In the genomic region with DNA sequence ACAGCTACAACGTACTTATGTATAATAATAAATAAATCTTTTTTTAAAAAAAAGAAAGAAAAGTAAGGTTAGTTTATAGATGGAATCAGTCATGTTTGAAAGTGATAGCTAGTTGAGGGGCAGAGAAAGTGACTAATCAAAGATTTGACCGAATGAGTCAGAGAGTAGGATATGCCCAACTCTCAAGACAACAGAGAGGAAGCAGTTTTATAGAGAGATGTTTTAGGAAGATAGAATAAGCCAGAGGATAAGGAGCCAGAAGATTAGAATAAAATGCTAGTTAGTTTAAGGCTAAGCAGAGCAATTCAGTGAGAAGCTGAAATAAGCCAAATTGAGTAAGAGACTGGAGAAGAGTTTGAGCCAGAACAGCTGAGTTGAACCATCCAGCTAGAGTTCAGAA, we compare ENCODE assay signal across 51 mouse cellular contexts. TPM values are rescaled to one million over a fixed set of nuclear protein-coding genes. Genes with fewer than 3 reads are reported as not detected.
"Had no signal": no experiment of that assay in that cellular context is flagged by ENCODE, and none has a peak within 500 bp of the region (broad histone marks: within the 10 kb centered on the region; RNA-seq: fewer than 3 reads in every experiment).

No protein-coding gene starts in this region.

- H3K27ac ChIP-seq: heart, embryonic 13.5 days; heart, embryonic 15.5 days; hindbrain, embryonic 10.5 days; hindbrain, embryonic 12.5 days; hindbrain, embryonic 13.5 days; hindbrain, embryonic 14.5 days; hindbrain, embryonic 15.5 days; hindbrain, postnatal 0 days; intestine, embryonic 15.5 days; kidney, embryonic 15.5 days; kidney, postnatal 0 days; layer of hippocampus, adult 2 months; left cerebral cortex, adult 2 months had no signal

- H3K27me3 ChIP-seq: heart, embryonic 12.5 days; heart, embryonic 13.5 days; heart, embryonic 15.5 days; hindbrain, embryonic 12.5 days; hindbrain, embryonic 13.5 days; hindbrain, embryonic 15.5 days; intestine, embryonic 15.5 days; kidney, embryonic 15.5 days had no signal

- H3K4me1 ChIP-seq: hindbrain, embryonic 12.5 days; hindbrain, embryonic 15.5 days had no signal

- DNase-seq: heart, postnatal 10 days; heart, postnatal 14 days; heart, postnatal 36 days; heart, postnatal 4 days; kidney, adult 11 months; kidney, adult 18-20 months; kidney, adult 2 months; kidney, adult 8-10 months; kidney, adult 9 months; kidney, postnatal 10 days; kidney, postnatal 14 days; kidney, postnatal 25 days; kidney, postnatal 36 days; kidney, postnatal 4 days; layer of hippocampus, adult 9-11 months; layer of hippocampus, postnatal 36 days had no signal

- H3K9me3 ChIP-seq: heart, embryonic 12.5 days; heart, embryonic 13.5 days; heart, embryonic 15.5 days; hindbrain, embryonic 10.5 days; hindbrain, embryonic 12.5 days; hindbrain, embryonic 13.5 days; hindbrain, embryonic 15.5 days; intestine, embryonic 15.5 days; kidney, embryonic 15.5 days had no signal

- H3K4me2 ChIP-seq: heart, embryonic 11.5 days; heart, embryonic 12.5 days; heart, embryonic 13.5 days; heart, embryonic 15.5 days; hindbrain, embryonic 12.5 days; hindbrain, embryonic 13.5 days; hindbrain, embryonic 14.5 days; hindbrain, embryonic 15.5 days; intestine, embryonic 15.5 days; kidney, embryonic 15.5 days had no signal

- ATAC-seq: hindbrain, embryonic 16.5 days; hindbrain, postnatal 0 days; inflammation-experienced regulatory T-cells, adult 6 months; intestine, embryonic 15.5 days; intestine, embryonic 16.5 days; intestine, postnatal 0 days had no signal

- H3K9ac ChIP-seq: heart, embryonic 12.5 days; heart, embryonic 13.5 days; heart, embryonic 15.5 days; hindbrain, embryonic 12.5 days; hindbrain, embryonic 13.5 days; hindbrain, embryonic 14.5 days; hindbrain, embryonic 15.5 days; intestine, embryonic 15.5 days; kidney, embryonic 15.5 days had no signal

- H3K4me3 ChIP-seq: heart, embryonic 12.5 days; heart, embryonic 13.5 days; heart, embryonic 15.5 days; hindbrain, embryonic 10.5 days; hindbrain, embryonic 12.5 days; hindbrain, embryonic 13.5 days; hindbrain, embryonic 15.5 days; intestine, embryonic 15.5 days; kidney, embryonic 15.5 days; layer of hippocampus, adult 2 months; left cerebral cortex, adult 2 months had no signal

RNA-seq across cellular contexts. Expression of a gene that starts 22.1 kb away (rescaled TPM):
- total RNA-seq: heart, postnatal 10 days; heart, postnatal 14 days; heart, postnatal 25 days; heart, postnatal 36 days; heart, postnatal 4 days; hematopoietic stem cell, adult 5-6 weeks; hindbrain, postnatal 0 days; layer of hippocampus, adult 18-20 months; layer of hippocampus, adult 2 months; layer of hippocampus, adult 8-10 months; layer of hippocampus, postnatal 10 days; layer of hippocampus, postnatal 14 days; layer of hippocampus, postnatal 25 days; layer of hippocampus, postnatal 36 days; left cerebral cortex, adult 18-20 months; left cerebral cortex, adult 2 months had no signal
- polyA plus RNA-seq: heart, embryonic 11.5 days; heart, embryonic 12.5 days; heart, embryonic 13.5 days; heart, embryonic 14.5 days; heart, embryonic 15.5 days; heart, embryonic 16.5 days; heart, postnatal 0 days; hindbrain, embryonic 10.5 days; hindbrain, embryonic 11.5 days; hindbrain, embryonic 12.5 days; hindbrain, embryonic 13.5 days; hindbrain, embryonic 14.5 days; hindbrain, embryonic 15.5 days; hindbrain, embryonic 16.5 days; hindbrain, postnatal 0 days; inflammation-experienced regulatory T-cells, adult 6 months; intestine, embryonic 14.5 days; intestine, embryonic 15.5 days; intestine, embryonic 16.5 days; intestine, postnatal 0 days; kidney, adult 2 months; kidney, embryonic 14.5 days; kidney, embryonic 15.5 days; kidney, embryonic 16.5 days; kidney, postnatal 0 days; large intestine, adult 2 months had no signal
